Mouse (Mus musculus) intestine, embryonic 14.5 days (tissue): ENCODE results near the gene Fhod1. TPM values are rescaled to one million over a fixed set of nuclear protein-coding genes. Genes with fewer than 3 reads are reported as not detected.
"Not testable (repeated sequence)": the region's sequence is repeated elsewhere in the genome, so short reads cannot be mapped to it uniquely, and the experiment has no call there.

Experiments
- ATAC-seq: fragments of 200-750 bp; cut with Nextera tagmentation; replicated peaks from 2 replicates; pipeline ENCODE4 v1.8.0; 2017; ENCODE audit warnings: low read depth, moderate number of reproducible peaks, moderate TSS enrichment, moderate library complexity; ENCODE audit not compliant: low FRiP score, low TSS enrichment
- DNase-seq: peaks from one replicate; pipeline ENCODE4 v3.0.0-alpha.2; 2018; ENCODE audit warnings: low spot score
- H3K27ac ChIP-seq: fragments of 300-500 bp; sonication (generic); 2 replicates; pipeline ENCODE4 v1.5.1; 2014; ENCODE audit warnings: low read depth, mild to moderate bottlenecking, control low read depth
- H3K27me3 ChIP-seq: fragments of 300-500 bp; sonication (generic); replicated peaks from 2 replicates; pipeline ENCODE4 v1.6.1; 2014; ENCODE audit warnings: low read length, control low read depth; ENCODE audit not compliant: control insufficient read depth, insufficient read depth
- H3K36me3 ChIP-seq: fragments of 300-500 bp; sonication (generic); 2 replicates; pipeline ENCODE4 v1.6.1; 2014; ENCODE audit warnings: low read length, control low read depth; ENCODE audit not compliant: control insufficient read depth, insufficient read depth
- H3K4me1 ChIP-seq: fragments of 300-500 bp; sonication (generic); replicated peaks from 2 replicates; pipeline ENCODE4 v1.6.1; 2014; ENCODE audit warnings: low read length, control low read depth, mixed read lengths; ENCODE audit not compliant: control insufficient read depth, insufficient read depth
- H3K4me2 ChIP-seq: fragments of 300-500 bp; sonication (generic); 2 replicates; pipeline ENCODE4 v1.6.1; 2014; ENCODE audit warnings: low read length
- H3K4me3 ChIP-seq: fragments of 300-500 bp; sonication (generic); 2 replicates; pipeline ENCODE4 v1.5.1; 2014; ENCODE audit warnings: low read depth, low read length, control low read depth, mixed read lengths
- H3K9ac ChIP-seq: fragments of 300-500 bp; sonication (generic); 2 replicates; pipeline ENCODE4 v1.6.1; 2014; ENCODE audit warnings: mild to moderate bottlenecking, low read length
- H3K9me3 ChIP-seq: fragments of 300-500 bp; sonication (generic); 2 replicates; pipeline ENCODE4 v1.6.1; 2016; ENCODE audit warnings: low read length, control low read depth; ENCODE audit not compliant: control insufficient read depth
- WGBS: fragments of 180-500 bp; shearing (Covaris S2); extraction: QIAGEN DNeasy Blood & Tissue Kit; methylation state at CpG from one replicate; pipeline ENCODE4 v1.1.7; 2014; 5-methylcytosine and 5-hydroxymethylcytosine counted together
- polyA plus RNA-seq: library from polyadenylated mRNA; unstranded; fragments of >200 nt; fragmentation: Nextera tagmentation; extraction: Ambion mirVana; gene quantifications from 2 replicates; pipeline ENCODE4 v1.2.1, GENCODE M21; 2014

Gene Fhod1
- polyA plus RNA-seq, 1 experiment from 2014 or later, result 3.5 TPM

DNA sequence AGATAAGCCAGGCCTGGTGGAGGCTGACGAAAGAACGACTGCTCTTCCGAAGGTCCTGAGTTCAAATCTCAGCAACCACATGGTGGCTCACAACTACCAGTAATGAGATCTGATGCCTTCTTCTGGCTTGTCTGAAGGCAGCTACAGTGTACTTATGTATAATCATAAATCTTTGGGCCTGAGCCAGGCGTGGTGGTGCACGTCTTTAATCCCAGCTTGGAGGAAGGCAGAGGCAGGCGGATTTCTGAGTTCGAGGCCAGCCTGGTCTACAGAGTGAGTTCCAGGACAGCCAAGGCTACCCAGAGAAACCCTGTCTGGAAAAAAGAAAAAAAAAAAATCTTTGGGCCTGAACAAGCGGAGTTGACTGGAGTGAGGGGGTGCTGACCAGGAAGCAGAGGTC, 56.4 kb downstream of the Fhod1 start:
- H3K27me3 ChIP-seq, result peaks cover 10% of the 10 kb centered on the region
- H3K9me3 ChIP-seq, H3K9ac ChIP-seq, H3K27ac ChIP-seq, H3K4me2 ChIP-seq, H3K36me3 ChIP-seq, ATAC-seq, H3K4me3 ChIP-seq, DNase-seq: not testable (repeated sequence)
- 85% methylated on average over 8 of the region's 8 CpGs for WGBS
- H3K4me1 ChIP-seq, result peaks cover 10% of the 10 kb centered on the region

GRCm38 (mm10) chr8:105290554-105291314, 57.0 kb downstream of the Fhod1 start:
- H3K9me3 ChIP-seq, result no peaks in the 10 kb centered on the region
- H3K4me3 ChIP-seq, result no peak overlapping the region
- no peaks in the 10 kb centered on the region for H3K36me3 ChIP-seq
- no peak for ATAC-seq
- DNase-seq, result peak; percentile 99
- peaks cover 10% of the 10 kb centered on the region for H3K27me3 ChIP-seq
- no peak overlapping the region for H3K27ac ChIP-seq
- H3K4me1 ChIP-seq, result peaks cover 10% of the 10 kb centered on the region
- WGBS, result 8% methylated on average over 31 of the region's 31 CpGs
- H3K4me2 ChIP-seq, result peak overlapping the region; percentile 85; the same call in 1 of the 2 replicates
- H3K9ac ChIP-seq, result no peak overlapping the region

DNA sequence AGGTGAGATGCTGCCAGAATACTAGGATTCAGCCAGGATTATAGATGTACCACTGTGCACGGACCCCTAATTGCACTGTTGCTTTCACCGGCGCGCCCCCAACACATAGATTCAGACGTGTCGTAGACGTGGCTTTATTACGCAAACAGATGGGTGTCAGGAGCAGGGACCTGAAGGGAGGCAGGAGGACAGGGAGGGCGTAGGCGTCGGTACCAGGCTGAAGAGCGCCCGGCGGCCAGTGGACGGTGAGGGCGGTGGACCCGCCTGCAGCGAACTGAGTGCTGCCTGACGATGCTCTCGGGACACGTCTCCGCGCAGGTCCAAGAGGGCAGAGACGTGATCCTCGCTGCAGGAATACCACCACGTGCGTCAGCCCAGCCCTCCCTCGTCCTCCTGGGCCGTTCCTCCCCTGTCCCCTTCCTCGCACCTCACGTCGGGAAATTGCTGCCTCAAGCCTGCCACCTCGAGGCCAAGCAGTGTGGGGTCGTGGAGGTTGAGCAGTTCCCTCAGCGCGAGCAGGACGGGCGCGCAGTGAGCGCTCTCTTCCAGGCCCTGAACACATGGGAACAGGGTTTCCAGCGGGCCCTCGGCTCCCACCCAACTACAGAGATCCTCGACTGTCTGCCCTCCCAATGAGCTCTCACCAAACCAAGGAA, 57.8 kb downstream of the Fhod1 start, which contains the start of gene 4931428F04Rik:
4931428F04Rik (minus strand) TSS at position 60 of the 656 bp plus-strand sequence.
- Histone ChIP-seq H3K27me3 (peaks cover 10% of the 10 kb centered on the region), H3K27ac (peak within 1 kb of the TSS; percentile 71; the same call in 1 of the 2 replicates), H3K9me3 (no peaks in the 10 kb centered on the region), H3K4me3 (peak within 1 kb of the TSS; percentile 51), H3K36me3 (peaks cover under 1% of the 10 kb centered on the region; the same call in 1 of the 2 replicates), H3K4me2 (peak within 1 kb of the TSS; percentile 85), H3K9ac (peak within 1 kb of the TSS; percentile 61), H3K4me1 (peaks cover 10% of the 10 kb centered on the region)
- peak; percentile 15 for ATAC-seq
- WGBS, result 3% methylated on average over 43 of the region's 43 CpGs
- DNase-seq, result peak; percentile 76

DNA sequence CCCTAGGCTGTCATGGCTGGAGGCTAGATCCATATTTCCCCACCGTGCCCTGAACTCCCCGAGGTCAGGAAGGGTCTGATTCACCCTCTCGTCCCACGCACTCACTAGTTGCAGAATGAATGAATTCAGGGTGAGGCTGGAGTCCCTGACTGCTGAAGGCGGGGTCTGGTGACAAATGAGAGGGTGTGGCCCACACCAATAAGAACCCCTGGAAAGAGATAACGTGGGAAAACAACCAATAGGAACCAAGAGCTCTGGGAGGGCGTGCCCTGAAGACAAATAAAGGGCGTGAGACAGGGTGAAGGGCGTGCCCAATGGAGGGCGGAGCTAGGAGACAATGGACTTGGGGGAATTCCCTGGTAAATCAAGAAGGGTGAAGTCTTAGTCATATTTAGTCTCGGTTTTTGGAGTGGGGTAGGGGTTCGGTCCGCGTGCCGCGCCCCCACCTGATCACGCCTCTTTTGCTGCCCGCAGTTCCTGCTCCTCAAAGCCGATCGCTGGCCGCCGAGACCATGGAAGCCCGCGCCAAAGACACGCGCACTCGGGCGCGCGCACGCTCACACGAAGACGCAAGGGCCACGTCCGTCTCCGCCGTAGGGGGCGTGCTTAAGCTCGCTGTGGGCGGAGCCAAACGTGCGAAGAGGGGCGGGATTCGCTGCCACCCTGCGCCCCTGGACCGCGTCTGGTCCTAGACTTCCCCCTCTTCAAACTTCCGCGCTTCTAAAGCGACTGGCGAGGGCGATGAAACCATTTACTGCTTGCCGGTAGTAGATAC, 58.6 kb downstream of the Fhod1 start:
- no peaks in the 10 kb centered on the region for H3K9me3 ChIP-seq
- peak overlapping the region; percentile 61 for H3K9ac ChIP-seq
- peaks cover 5% of the 10 kb centered on the region; the same call in 1 of the 2 replicates for H3K36me3 ChIP-seq
- WGBS, result under 1% methylated on average over 53 of the region's 53 CpGs
- peaks cover 10% of the 10 kb centered on the region for H3K4me1 ChIP-seq
- peak overlapping the region; percentile 51 for H3K4me3 ChIP-seq
- H3K27me3 ChIP-seq, result peaks cover 10% of the 10 kb centered on the region
- H3K27ac ChIP-seq, result peak overlapping the region; percentile 71; the same call in 1 of the 2 replicates
- DNase-seq (peak; percentile 98), ATAC-seq (peak; percentile 90)
- peak overlapping the region; percentile 85 for H3K4me2 ChIP-seq

DNA sequence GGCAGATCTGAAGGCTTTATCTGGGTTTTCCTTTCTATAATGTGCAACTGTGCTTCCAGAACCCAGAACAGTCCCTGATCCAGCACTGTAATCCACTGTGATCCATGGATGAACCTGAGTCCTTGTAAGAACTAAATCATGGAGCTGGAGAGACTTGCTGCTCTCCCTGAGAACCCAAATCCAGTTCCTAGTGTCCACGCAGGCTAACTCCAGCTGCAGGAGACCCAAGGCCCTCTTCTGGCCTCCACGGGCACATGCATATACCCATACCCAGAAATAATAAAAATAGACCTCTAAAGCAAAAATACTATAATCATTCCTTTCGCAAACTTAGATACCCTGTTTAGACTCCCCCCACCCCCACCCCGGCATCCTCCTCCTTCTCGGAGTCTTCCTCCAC, 59.5 kb downstream of the Fhod1 start:
- no peak overlapping the region for H3K9ac ChIP-seq
- no peak for DNase-seq
- peaks cover 10% of the 10 kb centered on the region for H3K27me3 ChIP-seq
- no peak for ATAC-seq
- peaks cover 5% of the 10 kb centered on the region for H3K36me3 ChIP-seq
- peaks cover 10% of the 10 kb centered on the region for H3K4me1 ChIP-seq
- peak overlapping the region; percentile 85 for H3K4me2 ChIP-seq
- H3K27ac ChIP-seq, result no peak overlapping the region
- H3K9me3 ChIP-seq, result no peaks in the 10 kb centered on the region
- WGBS, result 90% methylated on average over 5 of the region's 5 CpGs
- H3K4me3 ChIP-seq, result 0 out of 2 replicates have a peak overlapping the region, but pooled peaks have one; percentile 51

DNA sequence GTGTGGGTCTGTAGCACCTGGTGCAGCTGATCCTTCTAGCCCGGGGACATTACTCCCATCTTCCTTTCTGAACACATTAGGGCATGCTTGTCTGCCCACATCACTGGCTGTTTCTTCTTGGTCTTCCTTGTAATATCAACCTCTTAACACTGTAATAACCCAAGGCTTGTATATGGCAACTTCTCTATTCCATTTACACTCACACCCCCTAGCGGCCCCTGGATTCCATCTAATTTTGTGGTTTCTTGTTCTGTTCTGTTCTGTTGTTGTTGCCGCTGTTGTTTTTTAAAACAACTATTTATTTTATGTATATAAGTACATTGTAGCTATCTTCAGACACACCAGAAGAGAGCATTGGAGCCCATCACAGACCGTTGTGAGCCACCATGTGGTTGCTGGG, 60.8 kb downstream of the Fhod1 start:
- Histone ChIP-seq H3K4me2 (no peak overlapping the region), H3K27me3 (peaks cover 10% of the 10 kb centered on the region), H3K27ac (no peak overlapping the region), H3K4me3 (no peak overlapping the region), H3K4me1 (peaks cover 10% of the 10 kb centered on the region), H3K9ac (no peak overlapping the region), H3K9me3 (no peaks in the 10 kb centered on the region), H3K36me3 (peaks cover 14% of the 10 kb centered on the region)
- 88% methylated on average over 4 of the region's 4 CpGs for WGBS
- no peak for DNase-seq
- no peak for ATAC-seq

- H3K9me3 ChIP-seq, result no peaks in the 10 kb centered on the region
- H3K4me1 ChIP-seq, result peaks cover 9% of the 10 kb centered on the region
- ATAC-seq, result no peak
- 41% methylated on average over 12 of the region's 12 CpGs for WGBS
- no peak for DNase-seq
- no peak overlapping the region for H3K9ac ChIP-seq
- no peak overlapping the region for H3K4me3 ChIP-seq
- no peak overlapping the region for H3K4me2 ChIP-seq
- no peak overlapping the region for H3K27ac ChIP-seq
- H3K27me3 ChIP-seq, result peaks cover 7% of the 10 kb centered on the region
- peaks cover 20% of the 10 kb centered on the region for H3K36me3 ChIP-seq
Measured at GRCm38 (mm10) chr8:105285514-105285913, 62.2 kb downstream of the Fhod1 start.

DNA sequence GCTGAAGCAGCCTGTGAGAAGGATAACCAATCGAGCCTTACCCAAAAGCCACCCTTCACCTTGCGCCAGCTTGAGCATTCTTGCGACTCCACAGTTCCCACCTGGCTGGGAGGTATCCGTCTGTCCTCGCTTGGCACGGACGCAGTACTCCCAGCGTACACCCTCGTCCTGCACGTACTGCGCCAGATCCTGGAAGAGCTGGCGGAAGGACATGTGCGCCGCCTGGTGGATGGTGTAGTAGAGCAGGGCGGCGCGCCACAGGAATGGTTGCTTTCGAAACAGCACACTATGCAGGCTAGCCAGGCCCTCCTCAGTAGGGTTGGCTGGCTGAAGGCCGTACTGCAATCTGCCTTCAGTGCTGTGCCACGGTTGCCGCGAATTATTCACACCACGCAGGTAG, 64.7 kb downstream of the Fhod1 start:
- Histone ChIP-seq H3K36me3 (peaks cover 20% of the 10 kb centered on the region), H3K4me2 (no peak overlapping the region), H3K27ac (no peak overlapping the region), H3K9ac (no peak overlapping the region), H3K9me3 (no peaks in the 10 kb centered on the region), H3K4me1 (no peaks in the 10 kb centered on the region), H3K27me3 (peaks cover 22% of the 10 kb centered on the region), H3K4me3 (no peak overlapping the region)
- ATAC-seq (peak; percentile 28), DNase-seq (peak; percentile 77)
- 26% methylated on average over 23 of the region's 23 CpGs for WGBS
